Mouse (Mus musculus) heart, postnatal 0 days (tissue): Measurements from ENCODE around the gene 5730522E02Rik.

Experiments used
- CTCF ChIP-seq: IDR thresholded peaks from 2 replicates; pipeline ENCODE4 v1.5.1; 2016; ENCODE audit warnings: antibody characterized with exemption, control low read depth, low read depth
- EP300 ChIP-seq: IDR thresholded peaks from 2 replicates; pipeline ENCODE4 v1.6.1; 2016; ENCODE audit warnings: antibody characterized with exemption, low read depth

DNA sequence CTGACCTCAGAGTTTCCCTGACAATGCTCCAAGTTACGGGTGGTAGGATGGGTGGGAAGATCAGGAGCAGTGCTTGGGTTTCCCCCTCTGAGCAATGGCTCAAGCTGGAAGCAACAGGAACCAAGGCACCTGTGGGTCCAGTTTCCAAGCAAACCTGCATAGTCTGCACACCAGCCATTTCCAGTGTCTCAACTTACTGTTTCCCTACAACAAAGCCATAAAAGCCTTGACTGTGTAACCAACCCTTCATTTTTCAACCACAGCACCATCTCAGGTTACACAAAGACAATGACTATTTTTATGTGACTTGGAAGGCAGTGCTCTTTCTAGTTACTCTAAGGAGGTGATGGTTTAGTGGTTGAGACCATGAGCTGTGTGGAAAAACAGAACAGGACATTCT lies 530.7 kb downstream of the 5730522E02Rik start:
- TF ChIP-seq EP300 = no peak
- no peak for TF ChIP-seq CTCF
